Mouse (Mus musculus) layer of hippocampus, postnatal 14 days (tissue): ENCODE results near the gene Mettl8. TPM values are rescaled to one million over a fixed set of nuclear protein-coding genes. Genes with fewer than 3 reads are reported as not detected.

ENCODE experiments used
- DNase-seq, 2 experiments: peaks; one replicate each; pipeline ENCODE4 v3.0.0; 2021 to 2022; ENCODE audit warnings: low spot score in 2 of 2, mixed read lengths in 1 of 2
- long read RNA-seq, 2 experiments: library from polyadenylated mRNA; stranded (forward); transcript quantifications; one replicate each; pipeline ENCODE4 v2.0.0; 2021
- total RNA-seq, 2 experiments: library from RNA; stranded (reverse); gene quantifications; 2 replicates each; pipeline ENCODE4 v1.2.3; 2021

The Mettl8 gene
- 10 to 100 TPM; 14.9 to 15.6 TPM for total RNA-seq
- long read RNA-seq, experiment 1, transcript Mettl8-204 (10 exons, 2,347 nt): major isoform, 6 of 12 reads
- long read RNA-seq, experiment 1, partial matches to known transcripts: 0 of 12 reads
- long read RNA-seq, experiment 1, other reads (novel, unspliced or antisense): 6 of 12 reads
- long read RNA-seq, experiment 2, transcript Mettl8-204 (10 exons, 2,347 nt): major isoform, 13 of 20 reads
- long read RNA-seq, experiment 2, partial matches to known transcripts: 0 of 20 reads
- long read RNA-seq, experiment 2, other reads (novel, unspliced or antisense): 7 of 20 reads

DNA sequence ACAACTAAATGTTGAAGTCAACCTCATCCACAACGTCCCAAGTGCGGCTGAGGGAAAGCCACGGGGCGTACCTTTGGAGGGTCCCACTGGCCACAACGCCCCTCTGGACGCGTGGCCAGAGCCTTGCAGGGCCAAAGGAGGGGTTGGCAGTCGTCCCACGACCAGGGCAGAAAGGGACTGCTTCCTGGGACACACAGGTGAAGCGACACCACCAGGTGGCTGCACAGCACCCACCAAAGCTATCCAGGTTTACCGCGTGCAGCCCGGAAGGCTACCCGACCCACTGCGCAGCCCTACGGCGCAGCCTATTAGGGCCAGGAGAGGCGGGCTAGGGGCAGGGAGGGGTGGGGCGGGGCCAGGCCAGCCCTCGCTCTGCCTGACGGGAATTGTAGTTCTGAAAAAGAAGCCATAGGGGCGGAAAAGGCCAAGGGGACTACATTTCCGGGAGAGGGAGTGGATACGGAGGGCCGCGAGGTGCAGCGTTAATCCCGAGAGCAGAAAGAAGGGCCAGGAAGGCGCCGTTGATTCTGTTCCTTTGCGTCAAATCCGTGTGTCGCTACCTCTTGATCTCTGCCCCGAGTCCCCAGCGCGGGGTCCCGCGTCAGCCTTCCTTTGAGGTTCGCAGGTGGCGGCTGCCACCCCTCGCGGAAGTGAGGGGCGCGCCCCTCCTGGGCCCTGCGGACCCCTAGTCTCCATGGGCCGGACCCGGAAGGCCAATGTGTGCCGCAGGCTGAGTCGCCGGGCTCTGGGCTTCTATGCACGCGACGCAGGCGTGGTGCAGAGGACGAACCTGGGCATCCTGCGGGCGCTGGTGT lies at the start of gene Mettl8, which contains the start of gene Dcaf17:
Mettl8 (minus strand) TSS at position 284 of the 815 bp plus-strand sequence.
Dcaf17 (plus strand) TSS at position 29 of the 815 bp plus-strand sequence.
- DNase-seq: peak; percentile 88 to 94

- DNase-seq: no peak
Measured at GRCm38 (mm10) chr2:71104696-71105095, 49.3 kb upstream of the Mettl8 start.

DNA sequence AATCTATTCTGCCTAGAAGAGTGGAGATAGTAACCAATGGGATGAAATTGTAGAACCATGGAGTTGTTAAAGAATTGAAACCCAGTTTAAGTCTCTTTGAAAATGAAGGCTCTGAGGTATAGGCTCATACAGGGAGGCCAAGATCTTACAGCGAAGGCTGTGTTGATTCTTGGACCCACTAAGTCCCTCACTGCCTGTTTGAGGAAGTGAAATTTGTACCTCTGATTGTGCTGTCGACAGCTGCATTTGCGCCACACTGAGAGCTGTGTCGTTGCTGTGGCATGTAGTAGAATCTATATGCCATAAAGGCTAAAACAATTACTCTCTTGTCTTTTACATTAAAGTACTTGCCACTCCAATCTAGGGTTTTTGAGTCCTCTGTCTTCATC lies 47.9 kb upstream of the Mettl8 start:
- DNase-seq: no peak

- no peak for DNase-seq
Measured at GRCm38 (mm10) chr2:71102621-71103291, 47.4 kb upstream of the Mettl8 start.

- DNase-seq: no peak
Measured at GRCm38 (mm10) chr2:71096170-71096569, 40.8 kb upstream of the Mettl8 start.

- no peak for DNase-seq
Measured at GRCm38 (mm10) chr2:71090660-71091445, 35.5 kb upstream of the Mettl8 start.

DNA sequence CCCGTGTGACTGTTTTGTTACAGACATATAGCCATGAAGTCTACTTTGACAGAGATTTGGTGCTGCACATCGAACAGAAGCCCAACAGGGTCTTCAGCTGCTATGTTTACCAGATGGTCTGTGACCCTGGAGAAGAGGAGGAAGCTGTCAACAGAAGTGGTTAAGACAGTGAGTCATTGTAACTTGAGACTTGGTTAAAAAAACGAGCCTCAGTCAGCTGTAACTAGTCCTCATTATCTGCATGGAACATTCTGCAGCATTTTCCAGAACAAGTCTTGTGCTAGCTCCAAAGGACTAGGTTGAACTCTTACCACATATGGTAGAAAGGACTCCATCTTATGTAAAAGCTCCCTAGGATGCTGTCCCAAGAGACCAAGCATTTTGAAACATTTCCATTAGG lies 34.4 kb upstream of the Mettl8 start:
- no peak for DNase-seq

GRCm38 (mm10) chr2:71083454-71084193 lies 28.2 kb upstream of the Mettl8 start:
- no peak for DNase-seq

DNA sequence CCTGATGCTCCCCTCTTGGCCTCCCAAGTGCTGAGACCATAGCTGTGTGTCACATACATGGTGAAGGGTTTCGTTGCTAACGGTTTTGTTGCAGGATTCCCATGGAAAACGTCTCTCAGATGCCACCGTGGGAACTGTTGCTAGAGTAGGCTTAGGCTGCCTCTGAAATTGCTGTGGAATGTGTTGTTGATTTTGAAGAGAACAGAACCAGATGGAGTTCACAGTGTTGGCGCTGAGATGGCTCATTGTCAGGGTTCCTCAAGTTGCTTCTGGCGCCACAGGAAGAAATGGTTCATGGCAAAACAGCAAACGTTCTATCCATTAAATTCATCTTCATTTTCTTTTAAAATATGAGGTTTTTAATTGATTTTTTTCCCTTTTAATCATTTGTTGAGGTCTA lies 27.0 kb upstream of the Mettl8 start:
- peak; percentile 34 to 73 for DNase-seq

GRCm38 (mm10) chr2:71073828-71074227 lies 18.4 kb upstream of the Mettl8 start:
- DNase-seq: no peak

GRCm38 (mm10) chr2:71073330-71073729 lies 17.9 kb upstream of the Mettl8 start:
- DNase-seq: no peak

DNA sequence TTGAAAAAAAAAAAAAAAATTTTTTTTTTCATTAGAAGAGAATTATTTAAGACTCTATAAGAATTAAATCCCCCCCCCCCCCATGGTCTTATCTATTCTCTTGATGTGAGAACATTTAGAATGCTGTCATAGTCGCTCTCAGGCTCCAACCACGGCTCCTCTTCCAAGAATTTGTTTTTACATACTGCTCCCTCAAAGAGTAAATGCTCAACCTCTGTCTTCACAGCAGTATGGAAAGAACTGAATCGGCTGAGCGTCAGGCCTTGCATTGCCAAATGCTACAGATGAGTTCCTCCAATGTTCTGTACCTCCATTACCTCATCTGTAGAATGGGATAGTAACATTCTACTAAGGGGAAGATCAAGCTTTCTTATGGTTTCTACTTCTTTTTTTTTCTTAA lies 16.2 kb upstream of the Mettl8 start:
- no peak for DNase-seq

GRCm38 (mm10) chr2:71056115-71056835 lies 892 bp upstream of the Mettl8 start:
- no peak for DNase-seq

- DNase-seq: no peak
Measured at GRCm38 (mm10) chr2:71054716-71055115, 667 bp downstream of the Mettl8 start.

DNA sequence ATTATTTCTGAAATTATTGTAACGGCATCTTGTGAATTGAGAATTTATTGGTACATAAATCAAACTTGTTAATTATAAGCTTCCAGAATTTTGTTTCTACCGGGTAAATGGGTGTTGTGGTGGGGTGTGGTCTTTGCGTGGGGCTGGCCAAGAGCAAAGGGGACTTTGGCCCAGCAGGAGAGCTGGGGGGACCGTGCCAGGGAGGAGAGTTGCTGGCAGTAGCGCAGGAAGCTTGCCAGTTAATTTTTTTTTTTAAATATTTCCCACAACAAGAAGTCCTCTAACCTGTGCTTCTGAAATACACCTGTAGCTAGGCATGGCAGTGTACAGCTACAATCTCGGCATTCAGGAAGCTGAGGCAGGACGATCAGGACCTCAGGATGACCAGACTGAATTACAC lies 4.9 kb downstream of the Mettl8 start:
- DNase-seq: no peak

DNA sequence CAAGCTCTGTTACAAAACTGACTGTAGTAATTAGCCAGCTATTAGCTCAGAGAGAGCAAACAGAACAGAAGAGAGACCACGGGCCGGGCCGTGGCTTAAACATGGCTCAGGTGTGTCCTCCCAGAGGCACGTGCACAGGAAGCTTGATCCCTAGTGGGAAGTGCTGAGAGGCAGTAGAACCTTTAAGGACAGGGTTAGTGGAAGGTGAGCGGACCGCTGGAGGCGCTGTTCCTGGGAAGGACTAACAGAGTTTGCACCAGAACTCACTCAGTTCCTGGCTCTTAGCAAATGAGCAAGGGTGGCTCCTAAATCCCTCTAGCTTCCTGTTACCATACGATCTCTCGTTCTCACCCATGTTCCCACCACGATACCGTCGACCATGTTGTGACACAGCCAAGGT lies 6.5 kb downstream of the Mettl8 start:
- no peak for DNase-seq

- no peak for DNase-seq
Measured at GRCm38 (mm10) chr2:71046751-71047320, 8.5 kb downstream of the Mettl8 start.

DNA sequence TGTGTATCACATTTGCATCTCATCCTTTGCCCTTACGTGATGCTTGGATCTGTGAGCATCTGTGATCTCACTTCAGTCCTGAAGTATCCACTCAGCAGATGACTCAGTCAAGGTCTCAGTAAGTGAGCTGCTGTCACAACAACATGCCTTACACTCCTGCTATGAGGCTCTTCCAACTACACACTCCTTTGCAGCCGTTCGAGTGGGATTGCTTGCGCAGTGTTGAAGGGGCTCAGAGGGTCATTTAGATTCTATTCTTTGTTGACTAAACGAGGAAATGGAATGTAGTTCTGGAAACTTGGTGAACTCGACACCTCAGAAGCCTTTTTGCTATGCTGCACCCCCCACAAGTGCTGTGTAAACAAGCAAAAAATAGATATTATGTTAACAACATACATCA lies 9.2 kb downstream of the Mettl8 start:
- no peak for DNase-seq

DNA sequence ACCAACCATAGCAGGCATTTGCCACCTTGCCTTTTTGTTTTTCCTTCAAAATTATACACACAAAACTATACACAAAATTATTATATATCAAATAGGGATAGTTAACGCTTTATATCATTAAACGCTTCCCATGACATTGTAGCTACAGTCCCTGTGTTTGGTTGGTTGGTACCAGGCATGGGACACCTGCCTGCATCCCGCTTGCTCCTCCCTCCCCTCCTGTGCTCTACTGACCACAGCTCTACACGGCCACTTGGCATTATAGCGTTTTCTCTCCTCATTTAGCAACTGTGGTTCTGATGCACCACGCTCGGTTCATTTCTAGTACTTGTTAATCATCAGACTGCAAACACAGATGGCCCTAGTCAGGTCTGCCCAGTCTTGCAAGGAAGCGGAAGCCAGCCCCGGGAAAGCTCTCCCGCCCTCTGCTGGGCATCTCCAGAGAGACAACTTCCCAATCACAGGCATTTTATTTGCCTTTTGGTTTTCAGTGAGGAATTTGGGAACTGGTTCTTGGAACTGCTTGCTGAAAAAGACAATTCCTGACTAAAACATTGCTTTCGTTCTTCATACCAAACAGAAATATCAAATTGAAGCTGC lies 15.8 kb downstream of the Mettl8 start:
- peak; percentile 81 to 89 for DNase-seq
